Mouse (Mus musculus) kidney, embryonic 15.5 days (tissue): ENCODE results near the gene Camkmt. TPM values are rescaled to one million over a fixed set of nuclear protein-coding genes. Genes with fewer than 3 reads are reported as not detected.

Experiments
- ATAC-seq: fragments of 200-750 bp; cut with Nextera tagmentation; replicated peaks from 2 replicates; pipeline ENCODE4 v1.8.0; 2017; ENCODE audit warnings: moderate TSS enrichment; ENCODE audit not compliant: low FRiP score
- H3K27ac ChIP-seq: fragments of 300-500 bp; sonication (generic); 2 replicates; pipeline ENCODE4 v1.5.1; 2015; ENCODE audit warnings: mild to moderate bottlenecking, inconsistent platforms
- H3K27me3 ChIP-seq: fragments of 300-500 bp; sonication (generic); 2 replicates; pipeline ENCODE4 v1.6.1; 2015; ENCODE audit warnings: inconsistent platforms
- H3K36me3 ChIP-seq: fragments of 300-500 bp; sonication (generic); 2 replicates; pipeline ENCODE4 v1.6.1; 2015; ENCODE audit warnings: inconsistent platforms
- H3K4me1 ChIP-seq: fragments of 300-500 bp; sonication (generic); 2 replicates; pipeline ENCODE4 v1.6.1; 2015; ENCODE audit warnings: inconsistent platforms
- H3K4me2 ChIP-seq: fragments of 300-500 bp; sonication (generic); 2 replicates; pipeline ENCODE4 v1.6.1; 2015; ENCODE audit warnings: moderate library complexity, mild to moderate bottlenecking, inconsistent platforms
- H3K4me3 ChIP-seq: fragments of 300-500 bp; sonication (generic); replicated peaks from 2 replicates; pipeline ENCODE4 v1.5.1; 2015; ENCODE audit warnings: mild to moderate bottlenecking, inconsistent platforms
- H3K9ac ChIP-seq: fragments of 300-500 bp; sonication (generic); 2 replicates; pipeline ENCODE4 v1.6.1; 2015; ENCODE audit warnings: mild to moderate bottlenecking, inconsistent platforms
- H3K9me3 ChIP-seq: fragments of 300-500 bp; sonication (generic); replicated peaks from 2 replicates; pipeline ENCODE4 v1.6.1; 2016; ENCODE audit warnings: inconsistent platforms
- WGBS: fragments of 180-500 bp; shearing (Covaris S2); methylation state at CpG from one replicate; pipeline ENCODE4 v1.1.7; 2015; ENCODE audit warnings: mixed read lengths; 5-methylcytosine and 5-hydroxymethylcytosine counted together
- polyA plus RNA-seq: library from polyadenylated mRNA; unstranded; fragments of >200 nt; fragmentation: Nextera tagmentation; extraction: Ambion mirVana; gene quantifications from 2 replicates; pipeline ENCODE4 v1.2.1, GENCODE M21; 2015

Camkmt gene
- polyA plus RNA-seq, 1 experiment from 2014 or later, result 13.8 TPM

- Histone ChIP-seq H3K36me3 (no peaks in the 10 kb centered on the region), H3K27ac (no peak overlapping the region), H3K9me3 (no peaks in the 10 kb centered on the region), H3K4me1 (peaks cover 9% of the 10 kb centered on the region), H3K9ac (no peak overlapping the region), H3K27me3 (peaks cover 96% of the 10 kb centered on the region), H3K4me3 (no peak overlapping the region), H3K4me2 (peak overlapping the region; percentile 31)
- no peak for ATAC-seq
- whole genome bisulfite sequencing, result 3% methylated on average over 16 of the region's 16 CpGs
Measured at GRCm38 (mm10) chr17:85455063-85455462, 364.7 kb downstream of the Camkmt start.

DNA sequence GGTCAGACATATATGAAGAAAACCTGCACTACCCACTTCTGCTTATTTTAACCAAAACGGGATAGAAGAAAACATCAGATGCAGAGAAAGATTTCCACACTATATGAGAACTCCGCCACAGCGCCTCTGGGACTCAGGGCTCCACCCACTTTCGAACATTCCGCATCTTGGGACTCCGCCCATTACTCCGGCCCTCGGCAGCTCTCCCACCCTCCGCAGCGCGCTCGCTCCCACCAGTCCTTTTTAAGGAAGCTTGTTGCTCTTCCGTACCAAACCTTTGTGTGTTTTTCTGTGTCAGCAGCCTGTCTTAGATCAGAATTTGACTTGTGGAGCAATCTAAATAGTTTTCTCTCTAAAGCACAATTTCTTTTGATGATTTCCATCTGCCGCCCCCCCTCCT is 367.7 kb downstream of the Camkmt start:
- H3K4me3 ChIP-seq, result no peak overlapping the region
- H3K27me3 ChIP-seq, result peaks cover 98% of the 10 kb centered on the region
- H3K9ac ChIP-seq, result no peak overlapping the region
- 0 out of 2 replicates have a peak overlapping the region, but pooled peaks have one; percentile 9 for H3K4me2 ChIP-seq
- 0 out of 2 replicates have a peak, but pooled peaks have one; percentile 40 for ATAC-seq
- no peaks in the 10 kb centered on the region for H3K36me3 ChIP-seq
- H3K4me1 ChIP-seq, result peaks cover 9% of the 10 kb centered on the region
- WGBS, result 2% methylated on average over 14 of the region's 14 CpGs
- no peaks in the 10 kb centered on the region for H3K9me3 ChIP-seq
- no peak overlapping the region for H3K27ac ChIP-seq

DNA sequence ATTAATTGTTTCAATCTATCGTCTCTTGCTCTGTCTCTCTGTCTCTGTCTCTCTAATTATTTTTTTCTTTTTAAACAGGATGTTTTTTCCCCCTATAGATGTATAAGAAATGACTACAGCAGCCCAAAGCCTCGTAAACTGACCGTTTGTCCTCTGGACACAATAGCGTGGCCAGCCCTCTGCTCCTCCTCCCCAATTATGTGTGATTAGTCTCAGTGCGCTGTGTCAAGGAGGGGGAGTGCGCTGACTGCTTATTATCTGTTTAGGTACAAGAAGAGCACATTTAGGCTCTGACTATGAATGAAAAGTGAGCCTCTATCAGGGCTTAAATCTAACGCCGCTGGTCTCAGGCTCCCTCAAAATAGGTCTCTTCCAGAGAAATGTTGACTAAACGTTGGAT is 368.2 kb downstream of the Camkmt start:
- no peak for ATAC-seq
- Histone ChIP-seq H3K27ac (no peak overlapping the region), H3K27me3 (peaks cover 98% of the 10 kb centered on the region), H3K36me3 (no peaks in the 10 kb centered on the region), H3K4me2 (no peak overlapping the region), H3K9me3 (no peaks in the 10 kb centered on the region), H3K4me1 (peaks cover 9% of the 10 kb centered on the region), H3K4me3 (no peak overlapping the region), H3K9ac (no peak overlapping the region)
- WGBS, result 8% methylated on average over 9 of the region's 9 CpGs

DNA sequence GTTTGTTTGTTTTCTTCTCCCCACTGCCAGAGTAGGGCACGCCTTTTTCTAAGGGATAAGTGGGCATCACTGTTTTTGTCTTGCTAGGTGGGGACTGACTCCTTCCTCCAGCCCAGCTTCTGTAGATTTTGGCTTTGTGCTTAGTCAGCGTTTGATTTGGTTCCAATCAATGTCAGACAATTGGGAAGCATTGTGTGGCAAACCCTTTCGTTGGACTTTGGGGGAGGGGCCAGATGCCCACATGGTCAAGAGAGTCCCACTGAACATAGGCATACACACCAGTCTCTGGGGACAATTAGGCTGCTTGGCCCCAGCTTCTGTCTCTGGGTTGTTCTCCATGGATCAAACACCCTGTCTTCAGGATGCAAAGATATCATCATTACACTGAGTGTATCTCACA is 371.2 kb downstream of the Camkmt start:
- H3K4me3 ChIP-seq, result no peak overlapping the region
- H3K27ac ChIP-seq, result no peak overlapping the region
- no peaks in the 10 kb centered on the region for H3K36me3 ChIP-seq
- H3K4me1 ChIP-seq, result peaks cover 6% of the 10 kb centered on the region; the same call in 1 of the 2 replicates
- no peak for ATAC-seq
- no peak overlapping the region for H3K4me2 ChIP-seq
- WGBS, result 33% methylated on average over 3 of the region's 3 CpGs
- no peaks in the 10 kb centered on the region for H3K9me3 ChIP-seq
- peaks cover 99% of the 10 kb centered on the region for H3K27me3 ChIP-seq
- H3K9ac ChIP-seq, result no peak overlapping the region

- Histone ChIP-seq H3K4me1 (peaks cover 6% of the 10 kb centered on the region; the same call in 1 of the 2 replicates), H3K9me3 (no peaks in the 10 kb centered on the region), H3K36me3 (no peaks in the 10 kb centered on the region), H3K4me2 (no peak overlapping the region), H3K27ac (no peak overlapping the region), H3K9ac (no peak overlapping the region), H3K4me3 (no peak overlapping the region), H3K27me3 (peaks cover 99% of the 10 kb centered on the region)
- ATAC-seq, result no peak
- WGBS, result 9% methylated on average over 22 of the region's 22 CpGs
Measured at GRCm38 (mm10) chr17:85463497-85464392, 373.4 kb downstream of the Camkmt start.

- ATAC-seq, result 0 out of 2 replicates have a peak, but pooled peaks have one; percentile 46
- Histone ChIP-seq H3K9me3 (no peaks in the 10 kb centered on the region), H3K27me3 (peaks cover 100% of the 10 kb centered on the region), H3K4me3 (peak overlapping the region; percentile 20; the same call in 1 of the 2 replicates), H3K27ac (no peak overlapping the region), H3K4me2 (peak overlapping the region; percentile 41), H3K4me1 (peaks cover 6% of the 10 kb centered on the region; the same call in 1 of the 2 replicates), H3K36me3 (no peaks in the 10 kb centered on the region), H3K9ac (no peak overlapping the region)
- WGBS, result 2% methylated on average over 40 of the region's 40 CpGs
Measured at GRCm38 (mm10) chr17:85464466-85465411, 374.4 kb downstream of the Camkmt start.

DNA sequence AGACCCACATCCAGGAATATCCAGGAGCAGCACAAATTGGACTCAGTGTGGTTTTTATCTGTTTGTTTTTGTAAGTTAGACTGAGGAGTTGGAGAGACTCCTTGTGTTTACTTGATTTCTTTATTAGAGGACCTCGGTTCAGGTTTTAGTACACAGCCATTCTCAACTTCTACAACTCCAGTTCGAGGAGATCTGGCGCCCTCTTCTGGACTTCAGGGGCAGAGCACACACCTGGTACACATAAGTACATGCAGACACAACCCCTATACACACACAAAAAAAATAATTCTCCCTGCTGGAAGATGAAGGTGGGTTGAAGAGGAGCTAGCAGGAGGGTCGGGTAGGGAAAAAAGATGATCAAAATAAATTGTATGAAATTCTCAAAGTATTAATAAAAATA is 379.4 kb downstream of the Camkmt start:
- H3K27me3 ChIP-seq, result peaks cover 100% of the 10 kb centered on the region
- no peak overlapping the region for H3K27ac ChIP-seq
- 76% methylated on average over 4 of the region's 4 CpGs for WGBS
- no peak overlapping the region for H3K4me2 ChIP-seq
- H3K9me3 ChIP-seq, result no peaks in the 10 kb centered on the region
- H3K9ac ChIP-seq, result no peak overlapping the region
- H3K4me3 ChIP-seq, result no peak overlapping the region
- no peaks in the 10 kb centered on the region for H3K36me3 ChIP-seq
- no peak for ATAC-seq
- peaks cover 10% of the 10 kb centered on the region for H3K4me1 ChIP-seq

DNA sequence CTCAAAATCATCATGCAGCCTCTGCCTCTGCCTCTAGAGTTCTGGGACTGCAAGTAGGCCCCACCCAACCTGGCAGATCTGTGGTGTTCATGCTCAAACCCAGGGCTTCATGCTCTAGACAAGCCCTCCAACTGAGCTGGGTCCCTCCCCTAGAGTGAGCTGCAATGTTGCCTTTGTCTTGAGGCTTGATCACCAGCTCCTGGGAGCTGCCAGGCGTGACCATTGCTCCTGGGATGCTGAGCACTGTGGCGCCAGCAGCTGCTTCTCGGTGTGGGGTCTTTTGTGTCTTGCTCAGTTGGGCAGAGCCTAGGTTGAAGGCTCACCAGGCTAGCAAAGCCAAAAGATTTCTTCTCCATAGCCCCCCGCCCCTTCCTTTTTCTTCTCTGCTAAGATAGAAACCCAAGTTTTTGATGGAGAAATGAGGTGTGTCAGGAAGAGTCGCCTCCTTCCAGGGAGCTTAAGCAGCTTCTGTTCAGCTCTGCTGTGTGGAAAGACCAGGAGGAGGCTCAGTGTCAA is 382.4 kb downstream of the Camkmt start:
- Histone ChIP-seq H3K9me3 (no peaks in the 10 kb centered on the region), H3K9ac (no peak overlapping the region), H3K27ac (no peak overlapping the region), H3K36me3 (no peaks in the 10 kb centered on the region), H3K4me2 (no peak overlapping the region), H3K4me3 (no peak overlapping the region), H3K4me1 (peaks cover 7% of the 10 kb centered on the region), H3K27me3 (peaks cover 97% of the 10 kb centered on the region)
- peak; percentile 71; the same call in 1 of the 2 replicates for ATAC-seq
- 3% methylated on average over 5 of the region's 5 CpGs for WGBS

GRCm38 (mm10) chr17:85473217-85473616 is 382.9 kb downstream of the Camkmt start:
- H3K9ac ChIP-seq, result no peak overlapping the region
- H3K36me3 ChIP-seq, result no peaks in the 10 kb centered on the region
- no peak overlapping the region for H3K4me3 ChIP-seq
- ATAC-seq, result no peak
- peaks cover 7% of the 10 kb centered on the region for H3K4me1 ChIP-seq
- no peak overlapping the region for H3K27ac ChIP-seq
- H3K9me3 ChIP-seq, result no peaks in the 10 kb centered on the region
- H3K27me3 ChIP-seq, result peaks cover 97% of the 10 kb centered on the region
- under 1% methylated on average over 16 of the region's 16 CpGs for WGBS
- H3K4me2 ChIP-seq, result no peak overlapping the region

- no peak for ATAC-seq
- no peak overlapping the region for H3K4me2 ChIP-seq
- no peak overlapping the region for H3K4me3 ChIP-seq
- H3K27me3 ChIP-seq, result peaks cover 97% of the 10 kb centered on the region
- no peaks in the 10 kb centered on the region for H3K36me3 ChIP-seq
- H3K9me3 ChIP-seq, result no peaks in the 10 kb centered on the region
- peaks cover 7% of the 10 kb centered on the region for H3K4me1 ChIP-seq
- WGBS, result 3% methylated on average over 8 of the region's 8 CpGs
- no peak overlapping the region for H3K9ac ChIP-seq
- no peak overlapping the region for H3K27ac ChIP-seq
Measured at GRCm38 (mm10) chr17:85473881-85474280, 383.5 kb downstream of the Camkmt start.

DNA sequence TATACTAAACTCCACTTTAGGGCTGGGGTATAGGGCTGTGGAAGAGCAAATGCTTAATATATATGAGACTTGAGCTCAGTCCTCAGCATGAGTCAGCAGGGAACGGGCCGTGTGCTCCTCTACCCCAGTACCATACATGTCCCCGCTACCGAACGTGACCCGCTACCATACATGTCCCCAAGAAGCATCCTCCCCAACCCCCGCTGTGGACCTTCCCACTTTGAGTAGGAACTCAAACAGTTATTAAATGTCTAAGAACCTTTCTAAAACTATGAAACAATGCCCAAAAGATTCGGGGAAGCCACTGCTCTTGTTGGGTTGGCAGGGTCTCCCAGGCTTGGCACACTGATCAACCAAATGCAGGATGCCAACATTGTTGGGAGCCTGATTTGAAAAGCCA is 390.9 kb downstream of the Camkmt start:
- Histone ChIP-seq H3K9ac (no peak overlapping the region), H3K36me3 (no peaks in the 10 kb centered on the region), H3K4me1 (peaks cover 9% of the 10 kb centered on the region; the same call in 1 of the 2 replicates), H3K27me3 (peaks cover 96% of the 10 kb centered on the region), H3K4me3 (no peak overlapping the region), H3K9me3 (no peaks in the 10 kb centered on the region), H3K27ac (no peak overlapping the region), H3K4me2 (no peak overlapping the region)
- 87% methylated on average over 8 of the region's 8 CpGs for WGBS
- no peak for ATAC-seq
